Mouse (Mus musculus): ENCODE measurements at regions not wholly inside any gene's neighbourhood (a gene's known extent, or its start where the extent isn't known, plus 50 kb on each side); places are given as distances from the start of the nearest gene placed in this dataset.

GRCm38 (mm10) chr5:118815783-118816182, 255.3 kb downstream of the Med13l start:
- in situ Hi-C loops (cut with MboI; ENCODE audit: unreplicated experiment in 2 of 2) = loop anchor here in 1 of 2 experiments (25.0 kb wide), 1 partner anchor 1303 kb away; no protein-coding TSS in a partner anchor

GRCm38 (mm10) chr5:118818294-118818693, 257.8 kb downstream of the Med13l start:
- in situ Hi-C loops (cut with MboI; ENCODE audit: unreplicated experiment in 2 of 2) = loop anchor here in 1 of 2 experiments (25.0 kb wide), 1 partner anchor 1306 kb away; no protein-coding TSS in a partner anchor

- in situ Hi-C loops (cut with MboI; ENCODE audit: unreplicated experiment in 2 of 2) = loop anchor here in 1 of 2 experiments (25.0 kb wide), 1 partner anchor 1312 kb away; no protein-coding TSS in a partner anchor
These were observed 264.3 kb downstream of the Med13l start for GRCm38 (mm10) chr5:118824791-118825190.

GRCm38 (mm10) chr5:118829031-118829698, 268.7 kb downstream of the Med13l start:
- in situ Hi-C loops (cut with MboI; ENCODE audit: unreplicated experiment in 2 of 2) = no loop called here

- in situ Hi-C loops (cut with MboI; ENCODE audit: unreplicated experiment in 2 of 2) = no loop called here
These were observed 272.2 kb downstream of the Med13l start for GRCm38 (mm10) chr5:118832701-118833100.

- in situ Hi-C loops (cut with MboI; ENCODE audit: unreplicated experiment in 2 of 2) = no loop called here
These were observed 273.6 kb downstream of the Med13l start for GRCm38 (mm10) chr5:118834129-118834528.

- in situ Hi-C loops (cut with MboI; ENCODE audit: unreplicated experiment in 2 of 2) = no loop called here
These were observed 276.5 kb downstream of the Med13l start for GRCm38 (mm10) chr5:118837001-118837400.

- in situ Hi-C loops (cut with MboI; ENCODE audit: unreplicated experiment in 2 of 2) = no loop called here
These were observed 277.9 kb downstream of the Med13l start for GRCm38 (mm10) chr5:118838421-118838820.

GRCm38 (mm10) chr5:118839916-118840315, 279.4 kb downstream of the Med13l start:
- in situ Hi-C loops (cut with MboI; ENCODE audit: unreplicated experiment in 2 of 2) = no loop called here

GRCm38 (mm10) chr5:118841210-118842016, 280.9 kb downstream of the Med13l start:
- in situ Hi-C loops (cut with MboI; ENCODE audit: unreplicated experiment in 2 of 2) = no loop called here

GRCm38 (mm10) chr5:118842017-118842396, 281.5 kb downstream of the Med13l start:
- in situ Hi-C loops (cut with MboI; ENCODE audit: unreplicated experiment in 2 of 2) = no loop called here

GRCm38 (mm10) chr5:118857001-118857400, 296.5 kb downstream of the Med13l start:
- in situ Hi-C loops (cut with MboI; ENCODE audit: unreplicated experiment in 2 of 2) = no loop called here

- in situ Hi-C loops (cut with MboI; ENCODE audit: unreplicated experiment in 2 of 2) = no loop called here
These were observed 300.8 kb downstream of the Med13l start for GRCm38 (mm10) chr5:118861143-118861847.

- in situ Hi-C loops (cut with MboI; ENCODE audit: unreplicated experiment in 2 of 2) = no loop called here
These were observed 307.0 kb downstream of the Med13l start for GRCm38 (mm10) chr5:118867511-118867910.

- in situ Hi-C loops (cut with MboI; ENCODE audit: unreplicated experiment in 2 of 2) = no loop called here
These were observed 308.9 kb downstream of the Med13l start for GRCm38 (mm10) chr5:118869330-118869729.

GRCm38 (mm10) chr5:118873871-118874270, 313.4 kb downstream of the Med13l start:
- in situ Hi-C loops (cut with MboI; ENCODE audit: unreplicated experiment in 2 of 2) = no loop called here

- in situ Hi-C loops (cut with MboI; ENCODE audit: unreplicated experiment in 2 of 2) = loop anchor here in 1 of 2 experiments (25.0 kb wide), 1 partner anchor 1212 kb away; no protein-coding TSS in a partner anchor
These were observed 314.7 kb downstream of the Med13l start for GRCm38 (mm10) chr5:118875096-118875637.

GRCm38 (mm10) chr5:118876586-118877312, 316.3 kb downstream of the Med13l start:
- in situ Hi-C loops (cut with MboI; ENCODE audit: unreplicated experiment in 2 of 2) = loop anchor here in 1 of 2 experiments (25.0 kb wide), 1 partner anchor 1211 kb away; no protein-coding TSS in a partner anchor

GRCm38 (mm10) chr5:118877313-118877669, 316.8 kb downstream of the Med13l start:
- in situ Hi-C loops (cut with MboI; ENCODE audit: unreplicated experiment in 2 of 2) = loop anchor here in 1 of 2 experiments (25.0 kb wide), 1 partner anchor 1210 kb away; no protein-coding TSS in a partner anchor

GRCm38 (mm10) chr5:118877831-118878230, 317.4 kb downstream of the Med13l start:
- in situ Hi-C loops (cut with MboI; ENCODE audit: unreplicated experiment in 2 of 2) = loop anchor here in 1 of 2 experiments (25.0 kb wide), 1 partner anchor 1209 kb away; no protein-coding TSS in a partner anchor
